Mouse (Mus musculus): Measurements from ENCODE around the gene Ccdc125. TPM values are rescaled to one million over a fixed set of nuclear protein-coding genes. Genes with fewer than 3 reads are reported as not detected.
A peak's percentile ranks its signal among the peaks of the same experiment; 100 is the strongest.

Gene Ccdc125
- polyA plus RNA-seq, 1 experiment from 2014 or later: 4.9 TPM

DNA sequence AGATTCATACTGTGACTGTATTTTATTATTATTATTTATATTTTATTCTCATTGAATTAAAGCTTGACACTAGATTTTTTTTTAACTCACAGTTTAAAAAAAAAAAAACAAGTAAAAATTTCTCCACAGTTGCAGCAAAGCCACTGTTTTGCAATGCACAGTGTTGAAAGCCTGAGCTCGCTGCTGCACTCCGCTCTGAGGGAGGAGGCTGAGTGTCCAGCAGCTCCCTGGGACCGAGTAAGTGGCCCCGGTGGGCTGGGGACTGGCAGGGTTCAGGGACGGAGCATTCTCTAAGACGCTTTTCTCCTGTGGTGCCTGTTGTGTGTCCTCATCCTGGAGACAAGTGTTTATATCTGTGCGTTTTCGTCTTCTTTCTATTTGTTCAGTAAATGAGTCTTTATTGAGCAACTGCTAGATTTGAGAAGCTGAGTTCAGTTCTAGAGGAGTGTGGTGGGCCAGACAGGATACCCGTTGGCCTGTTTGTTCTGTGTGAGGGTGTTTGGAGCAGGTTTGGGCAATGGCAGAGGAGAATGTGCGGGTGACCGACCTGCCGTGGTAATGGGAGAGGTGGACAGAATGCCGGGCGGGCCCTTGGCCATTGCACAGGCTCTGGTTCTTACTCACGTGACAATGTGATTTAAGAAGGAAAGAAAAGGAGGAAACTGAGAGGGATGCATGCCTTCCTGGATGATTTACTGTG lies 6.6 kb downstream of the Ccdc125 start:
- TF ChIP-seq CTCF (IDR thresholded peaks at IDR 0.05; ENCODE audit: low read depth) (no peak), EP300 (optimal IDR thresholded peaks at IDR 0.05) (no peak)
- DNase-seq (ENCODE audit: low spot score): no peak
- WGBS: 85% methylated on average over 15 of the region's 15 CpGs

DNA sequence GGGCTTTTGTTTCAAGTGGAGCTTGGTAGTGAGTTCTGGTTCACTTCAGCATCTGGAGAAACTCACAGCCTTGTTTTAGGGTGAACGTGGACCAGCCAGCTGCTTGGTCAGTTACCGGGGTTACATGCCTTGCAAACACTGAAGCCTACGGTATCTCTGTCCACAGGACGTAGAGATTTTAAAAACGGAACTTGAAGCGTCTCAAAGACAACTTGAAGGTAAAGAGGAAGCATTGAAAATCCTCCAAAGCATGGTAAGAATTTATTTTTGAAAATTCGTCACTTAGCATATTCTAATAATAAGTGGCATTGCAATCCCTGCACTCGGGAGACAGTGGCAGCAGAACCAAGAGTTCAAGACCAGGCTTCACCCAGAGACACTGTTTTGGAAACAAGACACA lies 12.1 kb downstream of the Ccdc125 start:
- ATAC-seq (ENCODE audit: low FRiP score, low TSS enrichment) (no peak), DNase-seq (ENCODE audit: low spot score) (no peak)
- Histone ChIP-seq H3K9me3 (ENCODE audit: control insufficient read depth, low read length) (no peaks in the 10 kb centered on the region), H3K36me3 (ENCODE audit: control insufficient read depth, insufficient read depth, low read length) (no peaks in the 10 kb centered on the region), H3K27me3 (ENCODE audit: control insufficient read depth, insufficient read depth, low read length) (no peaks in the 10 kb centered on the region), H3K9ac (ENCODE audit: low read length) (no peak overlapping the region), H3K4me1 (replicated peaks; ENCODE audit: control insufficient read depth, insufficient read depth) (no peaks in the 10 kb centered on the region), H3K4me2 (replicated peaks; ENCODE audit: low read depth) (no peak overlapping the region), H3K27ac (replicated peaks) (no peak overlapping the region), H3K4me3 (ENCODE audit: low read depth, low read length) (no peak overlapping the region)
- TF ChIP-seq EP300 (optimal IDR thresholded peaks at IDR 0.05): no peak
- TF ChIP-seq CTCF (IDR thresholded peaks at IDR 0.05; ENCODE audit: low read depth): no peak
- 84% methylated on average over 8 of the region's 8 CpGs for WGBS

More for the DNA sequence above, 6.6 kb downstream of the Ccdc125 start:
- Histone ChIP-seq H3K9ac (ENCODE audit: low read length) (no peak overlapping the region), H3K4me1 (replicated peaks; ENCODE audit: control insufficient read depth, insufficient read depth) (no peaks in the 10 kb centered on the region), H3K4me3 (ENCODE audit: low read depth, low read length) (no peak overlapping the region), H3K36me3 (ENCODE audit: control insufficient read depth, insufficient read depth, low read length) (no peaks in the 10 kb centered on the region), H3K4me2 (replicated peaks; ENCODE audit: low read depth) (no peak overlapping the region), H3K27ac (replicated peaks) (no peak overlapping the region), H3K27me3 (ENCODE audit: control insufficient read depth, insufficient read depth, low read length) (no peaks in the 10 kb centered on the region), H3K9me3 (ENCODE audit: control insufficient read depth, low read length) (no peaks in the 10 kb centered on the region)
- ATAC-seq (ENCODE audit: low FRiP score, low TSS enrichment): no peak

DNA sequence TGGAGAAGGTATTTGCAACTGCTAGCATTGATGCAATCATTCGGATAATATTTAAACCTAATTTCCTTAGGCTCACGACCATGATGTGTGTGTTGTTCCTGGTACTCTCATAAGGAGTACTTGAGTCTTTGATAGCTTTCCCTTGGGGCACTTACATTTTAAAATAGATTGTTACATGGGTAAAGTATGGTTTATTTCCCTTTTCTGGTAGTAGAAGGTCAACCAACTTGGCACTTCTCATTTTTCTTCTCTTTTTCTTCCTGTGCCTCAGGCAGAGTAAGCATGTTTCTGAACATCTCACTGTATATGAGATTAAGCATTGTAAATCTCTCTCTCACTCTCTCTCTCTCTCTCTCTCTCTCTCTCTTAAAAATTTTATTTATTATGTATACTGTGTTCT lies 13.3 kb downstream of the Ccdc125 start:
- ATAC-seq (ENCODE audit: low FRiP score, low TSS enrichment): no peak
- no peaks in the 10 kb centered on the region for H3K27me3 ChIP-seq (ENCODE audit: control insufficient read depth, insufficient read depth, low read length)
- H3K9ac ChIP-seq (ENCODE audit: low read length): no peak overlapping the region
- no peaks in the 10 kb centered on the region for H3K4me1 ChIP-seq (replicated peaks; ENCODE audit: control insufficient read depth, insufficient read depth)
- no peaks in the 10 kb centered on the region for H3K36me3 ChIP-seq (ENCODE audit: control insufficient read depth, insufficient read depth, low read length)
- 81% methylated on average over 2 of the region's 2 CpGs for WGBS
- H3K9me3 ChIP-seq (ENCODE audit: control insufficient read depth, low read length): no peaks in the 10 kb centered on the region
- no peak overlapping the region for H3K27ac ChIP-seq (replicated peaks)
- H3K4me3 ChIP-seq (ENCODE audit: low read depth, low read length): no peak overlapping the region
- TF ChIP-seq CTCF (IDR thresholded peaks at IDR 0.05; ENCODE audit: low read depth): no peak
- no peak for TF ChIP-seq EP300 (optimal IDR thresholded peaks at IDR 0.05)
- H3K4me2 ChIP-seq (replicated peaks; ENCODE audit: low read depth): no peak overlapping the region
- DNase-seq (ENCODE audit: low spot score): no peak

DNA sequence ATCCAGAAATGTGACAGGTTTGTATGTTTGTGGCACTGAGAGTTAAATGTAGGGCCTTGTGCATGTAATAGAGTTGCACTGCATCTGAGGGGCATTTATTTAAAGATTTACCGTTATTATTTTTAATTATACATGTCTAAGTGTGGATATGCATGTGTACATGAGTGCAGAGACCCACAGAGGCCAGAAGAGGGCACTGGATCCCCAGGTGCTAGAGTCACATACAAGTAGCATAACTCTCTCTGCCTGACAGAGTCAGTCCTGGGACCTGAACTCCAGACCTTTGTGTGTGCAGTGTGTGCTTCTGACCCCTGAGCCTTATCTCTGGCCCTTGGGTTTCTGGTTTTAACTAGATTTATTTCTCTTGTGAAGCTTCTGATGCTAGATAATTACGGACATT lies 14.8 kb downstream of the Ccdc125 start:
- Histone ChIP-seq H3K27ac (replicated peaks) (no peak overlapping the region), H3K9me3 (ENCODE audit: control insufficient read depth, low read length) (no peaks in the 10 kb centered on the region), H3K4me1 (replicated peaks; ENCODE audit: control insufficient read depth, insufficient read depth) (no peaks in the 10 kb centered on the region), H3K36me3 (ENCODE audit: control insufficient read depth, insufficient read depth, low read length) (no peaks in the 10 kb centered on the region), H3K9ac (ENCODE audit: low read length) (no peak overlapping the region), H3K4me2 (replicated peaks; ENCODE audit: low read depth) (no peak overlapping the region), H3K27me3 (ENCODE audit: control insufficient read depth, insufficient read depth, low read length) (no peaks in the 10 kb centered on the region), H3K4me3 (ENCODE audit: low read depth, low read length) (no peak overlapping the region)
- DNase-seq (ENCODE audit: low spot score): no peak
- no peak for TF ChIP-seq EP300 (optimal IDR thresholded peaks at IDR 0.05)
- TF ChIP-seq CTCF (IDR thresholded peaks at IDR 0.05; ENCODE audit: low read depth): peak; percentile 63
- ATAC-seq (ENCODE audit: low FRiP score, low TSS enrichment): no peak
- 70% methylated on average over 2 of the region's 2 CpGs for WGBS

DNA sequence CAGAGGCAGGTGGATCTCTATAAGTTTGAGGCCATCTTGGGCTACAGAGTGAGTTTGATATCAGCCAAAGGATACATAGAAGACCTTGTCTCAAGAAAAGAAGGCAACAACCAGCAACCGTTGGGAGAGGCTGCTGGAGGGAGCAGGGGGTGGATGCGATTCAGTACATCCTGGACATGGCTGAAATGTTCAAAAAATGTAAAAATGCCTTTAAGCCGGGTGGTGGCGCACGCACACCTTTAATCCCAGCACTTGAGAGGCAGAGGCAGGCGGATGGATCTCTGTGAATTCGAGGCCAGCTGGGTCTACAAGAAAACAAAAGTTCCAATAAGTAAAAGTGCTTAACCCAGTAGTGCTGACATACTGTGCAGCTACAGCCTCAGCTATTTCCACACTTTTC lies 18.0 kb downstream of the Ccdc125 start:
- DNase-seq (ENCODE audit: low spot score) (no peak), ATAC-seq (ENCODE audit: low FRiP score, low TSS enrichment) (no peak)
- H3K27ac ChIP-seq (replicated peaks): no peak overlapping the region
- H3K9ac ChIP-seq (ENCODE audit: low read length): no peak overlapping the region
- TF ChIP-seq CTCF (IDR thresholded peaks at IDR 0.05; ENCODE audit: low read depth) (peak; percentile 28; the same call in 1 of the 2 replicates), EP300 (optimal IDR thresholded peaks at IDR 0.05) (no peak)
- H3K27me3 ChIP-seq (ENCODE audit: control insufficient read depth, insufficient read depth, low read length): no peaks in the 10 kb centered on the region
- 65% methylated on average over 7 of the region's 7 CpGs for WGBS
- H3K4me3 ChIP-seq (ENCODE audit: low read depth, low read length): no peak overlapping the region
- no peaks in the 10 kb centered on the region for H3K4me1 ChIP-seq (replicated peaks; ENCODE audit: control insufficient read depth, insufficient read depth)
- no peaks in the 10 kb centered on the region for H3K9me3 ChIP-seq (ENCODE audit: control insufficient read depth, low read length)
- H3K36me3 ChIP-seq (ENCODE audit: control insufficient read depth, insufficient read depth, low read length): no peaks in the 10 kb centered on the region
- no peak overlapping the region for H3K4me2 ChIP-seq (replicated peaks; ENCODE audit: low read depth)

DNA sequence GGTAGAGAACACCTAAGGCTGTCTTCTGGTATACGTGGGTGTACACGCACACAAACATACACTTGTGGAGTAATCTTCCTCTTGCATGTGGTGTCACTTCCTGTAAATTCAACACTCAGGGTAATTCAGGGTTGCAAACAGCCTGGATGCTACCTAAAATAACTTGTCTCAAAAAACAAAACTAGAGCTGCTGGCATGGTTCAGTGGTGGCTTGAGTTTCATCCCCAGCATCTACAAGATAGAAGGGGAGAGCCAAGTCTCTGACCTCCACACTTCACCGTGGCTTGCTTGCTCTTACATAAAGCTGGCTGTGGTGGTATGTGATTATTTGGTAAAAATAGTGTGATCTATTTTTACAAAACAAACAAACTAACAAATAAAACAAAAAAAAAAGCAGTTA lies 28.0 kb downstream of the Ccdc125 start:
- peaks cover 9% of the 10 kb centered on the region; the same call in 1 of the 2 replicates for H3K36me3 ChIP-seq (ENCODE audit: control insufficient read depth, insufficient read depth, low read length)

More for the DNA sequence above, 28.0 kb downstream of the Ccdc125 start:
- Histone ChIP-seq H3K27me3 (ENCODE audit: control insufficient read depth, insufficient read depth, low read length) (no peaks in the 10 kb centered on the region), H3K4me2 (replicated peaks; ENCODE audit: low read depth) (no peak overlapping the region), H3K9ac (ENCODE audit: low read length) (no peak overlapping the region), H3K4me1 (replicated peaks; ENCODE audit: control insufficient read depth, insufficient read depth) (no peaks in the 10 kb centered on the region), H3K27ac (replicated peaks) (no peak overlapping the region), H3K4me3 (ENCODE audit: low read depth, low read length) (no peak overlapping the region), H3K9me3 (ENCODE audit: control insufficient read depth, low read length) (no peaks in the 10 kb centered on the region)
- DNase-seq (ENCODE audit: low spot score) (no peak), ATAC-seq (ENCODE audit: low FRiP score, low TSS enrichment) (no peak)
- TF ChIP-seq CTCF (IDR thresholded peaks at IDR 0.05; ENCODE audit: low read depth) (no peak), EP300 (optimal IDR thresholded peaks at IDR 0.05) (no peak)
- WGBS: 98% methylated on average over 3 of the region's 3 CpGs
